Mouse (Mus musculus): ENCODE data around the gene Sae1.
A peak's percentile ranks its signal among the peaks of the same experiment; 100 is the strongest.

Gene Sae1

GRCm38 (mm10) chr7:16284001-16284400 is 103.6 kb downstream of the Sae1 start:
- no peak for DNase-seq (ENCODE audit: low read depth)

DNA sequence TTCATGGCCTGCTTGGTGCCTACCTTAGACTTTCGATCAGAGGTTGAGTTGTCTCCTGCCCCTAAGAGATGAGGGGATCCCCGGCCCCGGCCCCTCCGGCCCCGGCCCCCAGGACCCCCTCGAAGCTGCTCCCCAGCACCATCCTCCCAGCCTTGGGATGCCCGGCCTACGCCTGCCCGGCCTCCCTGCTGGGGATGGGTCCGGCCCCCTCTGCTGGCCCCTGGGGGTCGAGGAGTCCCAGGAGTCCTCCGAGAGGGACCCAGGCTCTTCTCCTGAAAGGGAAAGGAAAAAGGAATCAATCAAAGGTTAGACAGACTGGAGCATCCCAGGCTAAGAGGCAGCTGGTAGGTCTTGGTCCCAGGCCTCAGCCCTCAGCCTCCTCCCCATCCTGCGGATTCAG is 105.3 kb downstream of the Sae1 start:
- no peak for DNase-seq (ENCODE audit: low read depth)

GRCm38 (mm10) chr7:16280721-16281120 is 106.9 kb downstream of the Sae1 start:
- DNase-seq (ENCODE audit: low read depth), result no peak

DNA sequence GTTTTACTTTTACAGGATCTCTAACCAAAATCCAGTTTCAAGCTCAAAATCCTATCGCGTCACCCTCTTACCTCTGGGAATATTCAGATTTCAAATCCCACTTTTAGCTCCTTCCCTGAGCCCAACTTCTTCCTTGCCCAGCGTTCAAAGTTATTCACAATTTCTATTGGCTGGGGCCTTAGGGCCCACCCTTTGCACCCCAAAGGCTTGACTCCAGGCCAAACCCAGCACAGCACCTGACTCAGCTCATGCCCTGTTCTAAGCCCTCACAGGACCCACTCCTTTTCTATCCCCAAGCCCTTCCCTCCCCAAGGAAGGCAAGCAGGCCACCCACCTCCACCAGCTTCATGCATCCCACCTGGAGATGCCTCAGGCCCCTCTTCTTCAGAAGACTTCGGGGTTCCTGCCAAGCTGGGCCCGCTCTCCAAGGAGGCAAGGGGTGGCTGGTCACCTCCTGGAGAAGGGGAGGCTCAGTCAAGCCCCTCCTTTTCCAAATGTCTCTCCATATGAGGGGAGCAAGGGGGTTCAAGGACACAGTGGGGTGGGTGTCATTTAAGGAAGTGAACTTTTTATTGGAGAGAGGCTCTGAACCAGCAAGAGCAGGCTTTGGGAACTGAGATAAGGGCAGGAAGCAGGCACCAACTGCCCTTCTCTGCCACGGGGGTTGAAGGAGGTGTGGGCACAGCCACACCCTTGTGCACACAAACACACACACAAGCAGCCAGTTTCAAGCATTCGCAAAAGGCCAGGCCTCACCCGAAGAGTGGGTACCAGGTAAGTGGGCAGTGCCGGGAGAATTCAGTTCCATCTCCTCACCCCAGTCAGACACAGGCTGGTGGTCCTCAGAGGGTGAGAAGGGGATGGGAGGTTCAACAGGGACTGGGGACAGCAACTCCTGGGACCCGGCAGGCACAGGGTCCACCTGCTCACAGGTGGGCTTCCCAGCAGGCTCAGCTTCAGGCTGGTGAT is 112.4 kb downstream of the Sae1 start:
- peak; percentile 92 for DNase-seq (ENCODE audit: low read depth)

DNA sequence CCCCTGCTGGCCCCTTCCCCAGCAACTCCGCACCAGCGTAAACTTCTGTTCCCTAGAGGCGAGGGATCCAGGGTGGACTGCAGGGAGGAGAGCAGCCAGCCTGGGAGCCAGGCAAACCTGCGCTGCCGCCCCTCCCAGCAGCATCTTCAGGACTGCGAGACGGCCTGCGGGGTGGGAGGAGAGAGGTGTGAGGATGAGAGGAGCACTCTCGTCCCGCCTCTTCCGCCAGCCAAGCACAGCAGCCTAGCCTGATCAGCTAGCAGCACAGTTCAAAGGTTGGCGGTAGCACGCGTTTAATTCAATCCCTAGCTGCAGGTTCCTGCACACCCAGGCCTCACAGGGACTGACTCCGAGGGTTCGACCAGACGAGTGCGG is 113.9 kb downstream of the Sae1 start:
- peak; percentile 93 for DNase-seq (ENCODE audit: low read depth)

DNA sequence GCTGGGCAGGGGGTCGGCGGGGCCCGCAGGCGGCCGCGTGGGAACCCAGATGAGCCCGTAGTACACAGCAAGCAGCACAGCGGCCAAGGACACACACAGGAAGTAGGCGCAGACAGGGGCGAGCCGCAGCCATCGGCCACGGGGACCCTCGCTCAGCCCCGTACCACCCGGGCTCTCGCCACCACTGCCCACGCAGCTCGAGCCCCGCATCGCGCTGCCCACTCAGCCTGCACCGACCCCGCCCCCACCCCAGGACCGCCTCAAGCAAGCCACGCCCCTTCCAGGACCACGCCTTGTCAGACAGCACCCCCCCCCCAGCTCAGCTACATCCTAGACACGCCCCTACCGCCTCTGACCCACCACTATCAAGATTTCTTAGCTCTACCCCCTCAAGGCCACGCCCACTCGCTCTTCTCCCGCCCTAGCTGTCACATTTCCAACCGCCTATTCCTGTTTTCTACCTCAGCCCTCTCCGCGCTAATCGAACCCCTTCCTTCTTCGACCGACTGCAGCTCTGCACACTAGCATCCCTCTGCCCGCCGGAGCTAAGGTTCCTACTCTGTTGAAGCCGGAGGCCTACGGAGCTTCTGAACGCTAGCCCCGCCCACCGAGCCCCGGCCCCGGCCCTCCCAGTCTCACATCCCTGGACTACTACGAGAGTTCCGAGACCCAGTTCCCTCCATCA is 114.4 kb downstream of the Sae1 start, which contains the start of gene Inafm1:
Inafm1 (minus strand) TSS at position 537 of the 685 bp plus-strand sequence.
- DNase-seq (ENCODE audit: low read depth), result peak; percentile 99

DNA sequence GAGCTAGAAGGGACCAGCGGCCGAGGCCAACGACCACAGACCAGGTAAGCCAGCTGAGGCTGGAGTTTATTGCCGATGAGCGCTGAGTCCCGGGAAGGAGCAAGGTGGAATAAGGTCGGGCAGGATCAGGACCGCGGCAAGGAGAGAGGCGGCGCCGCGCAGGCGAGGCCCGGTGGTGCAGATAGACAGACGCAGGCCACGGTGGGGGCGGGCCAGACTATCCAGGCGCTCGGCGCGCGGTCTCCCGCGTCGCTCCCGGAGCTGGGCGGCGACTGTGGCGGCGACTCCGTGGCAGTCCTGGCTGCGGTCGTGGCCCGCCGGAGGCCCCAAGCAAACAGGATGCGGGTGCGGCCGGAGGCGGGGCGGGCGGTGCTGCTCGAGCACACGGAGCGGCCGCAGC is 114.9 kb downstream of the Sae1 start:
- no peak for DNase-seq (ENCODE audit: low read depth)

GRCm38 (mm10) chr7:16271139-16271538 is 116.5 kb downstream of the Sae1 start:
- DNase-seq (ENCODE audit: low read depth), result no peak

Measured in 416B (cell line).